ENCODE assay signal across 11 mouse cellular contexts in genomic region chr2:27334816-27335215, GRCm38 (mm10).
A peak's percentile ranks its signal among the peaks of the same experiment; 100 is the strongest.
DNase-seq lines count a peak whose midpoint lies in the region; ATAC-seq and TF ChIP-seq lines count a peak whose summit lies in the region.
"Had no signal": no experiment of that assay in that cellular context is flagged by ENCODE, and none has a peak within 500 bp of the region (broad histone marks: within the 10 kb centered on the region; RNA-seq: fewer than 3 reads in every experiment).

No protein-coding gene starts in this region.

- H3K4me1 ChIP-seq in lung, embryonic 14.5 days (ENCODE audit: insufficient read depth), result no peaks in the 10 kb centered on the region
- peaks cover 10% of the 10 kb centered on the region; the same call in 1 of the 2 replicates for H3K4me1 ChIP-seq in lung, postnatal 0 days (ENCODE audit: insufficient read depth, low read depth, low read length)
- no peaks in the 10 kb centered on the region for H3K4me1 ChIP-seq in forebrain, postnatal 0 days (ENCODE audit: insufficient read depth)

- intact Hi-C loops in heart, postnatal 36 days (cut with DNase I), result no loop called here
- intact Hi-C loops in left cerebral cortex, postnatal 25 days (cut with DNase I), result no loop called here

- H3K9me3 ChIP-seq in lung, embryonic 14.5 days (ENCODE audit: low read depth, low read length), result no peaks in the 10 kb centered on the region
- H3K9me3 ChIP-seq in lung, postnatal 0 days (ENCODE audit: low read length), result no peaks in the 10 kb centered on the region
- no peaks in the 10 kb centered on the region for H3K9me3 ChIP-seq in forebrain, postnatal 0 days (ENCODE audit: low read length)

- no peak overlapping the region for H3K4me3 ChIP-seq in lung, embryonic 14.5 days (ENCODE audit: low read depth, low read length)
- H3K4me3 ChIP-seq in lung, postnatal 0 days (ENCODE audit: low read depth, low read length), result no peak overlapping the region
- no peak overlapping the region for H3K4me3 ChIP-seq in forebrain, postnatal 0 days (ENCODE audit: low read depth, low read length)

- no peak overlapping the region for H3K9ac ChIP-seq in lung, embryonic 14.5 days
- no peak overlapping the region for H3K9ac ChIP-seq in lung, postnatal 0 days (replicated peaks; ENCODE audit: low read depth)
- no peak overlapping the region for H3K9ac ChIP-seq in forebrain, postnatal 0 days

- 0 out of 2 replicates have a peak, but pooled peaks cover 2% of the 10 kb centered on the region for H3K36me3 ChIP-seq in lung, embryonic 14.5 days (ENCODE audit: insufficient read depth)
- H3K36me3 ChIP-seq in lung, postnatal 0 days (ENCODE audit: insufficient read depth, low read length), result no peaks in the 10 kb centered on the region
- peaks cover 3% of the 10 kb centered on the region; the same call in 1 of the 2 replicates for H3K36me3 ChIP-seq in forebrain, postnatal 0 days (ENCODE audit: insufficient read depth)

- DNase-seq in heart, adult 11 months, result peak; percentile 94
- DNase-seq in heart, postnatal 36 days, result no peak
- DNase-seq in lung, embryonic 14.5 days, result peak; percentile 61
- no peak for DNase-seq in lung, postnatal 0 days (ENCODE audit: low spot score)
- DNase-seq in forebrain, postnatal 0 days, result peak; percentile 64
- peak; percentile 23 to 32 for DNase-seq in left cerebral cortex, postnatal 25 days (ENCODE audit: low spot score in 2 of 2)
- DNase-seq in gastrocnemius, postnatal 4 days (ENCODE audit: low spot score in 2 of 2), result no peak
- DNase-seq in embryo, embryonic 10 days (ENCODE audit: low spot score), result no peak

- H3K27ac ChIP-seq in lung, embryonic 14.5 days (ENCODE audit: low read depth), result no peak overlapping the region
- no peak overlapping the region for H3K27ac ChIP-seq in lung, postnatal 0 days (ENCODE audit: low read length)
- no peak overlapping the region for H3K27ac ChIP-seq in forebrain, postnatal 0 days (ENCODE audit: low read depth, low read length)
- H3K27ac ChIP-seq: kidney, postnatal 0 days had no signal

- TF ChIP-seq CTCF in lung, embryonic 14.5 days (IDR thresholded peaks at IDR 0.05; ENCODE audit: low read depth), result no peak
- TF ChIP-seq CTCF in lung, postnatal 0 days (IDR thresholded peaks at IDR 0.05), result no peak
- no peak for TF ChIP-seq CTCF in forebrain, postnatal 0 days (IDR thresholded peaks at IDR 0.05; ENCODE audit: low read depth)

- 71% methylated on average over 4 of the region's 4 CpGs for WGBS in lung, embryonic 14.5 days
- WGBS in lung, postnatal 0 days, result 65% methylated on average over 4 of the region's 4 CpGs
- WGBS in forebrain, postnatal 0 days, result 43% methylated on average over 4 of the region's 4 CpGs

- TF ChIP-seq EP300 in lung, postnatal 0 days (IDR thresholded peaks at IDR 0.05), result no peak

- ATAC-seq in lung, embryonic 14.5 days (ENCODE audit: insufficient read depth), result no peak
- ATAC-seq in lung, postnatal 0 days, result no peak
- peak; percentile 79 for ATAC-seq in forebrain, postnatal 0 days
- ATAC-seq: Patski had no signal

- no peaks in the 10 kb centered on the region for H3K27me3 ChIP-seq in lung, embryonic 14.5 days (ENCODE audit: insufficient read depth, low read length)
- no peaks in the 10 kb centered on the region for H3K27me3 ChIP-seq in lung, postnatal 0 days (replicated peaks; ENCODE audit: insufficient read depth, low read length)
- H3K27me3 ChIP-seq in forebrain, postnatal 0 days (ENCODE audit: insufficient read depth, low read length), result no peaks in the 10 kb centered on the region
- H3K27me3 ChIP-seq: Patski had no signal

- no peak overlapping the region for H3K4me2 ChIP-seq in lung, embryonic 14.5 days
- H3K4me2 ChIP-seq in lung, postnatal 0 days (replicated peaks; ENCODE audit: low read depth, low read length), result no peak overlapping the region
- no peak overlapping the region for H3K4me2 ChIP-seq in forebrain, postnatal 0 days (ENCODE audit: low read depth)
- H3K4me2 ChIP-seq: heart, embryonic 11.5 days had no signal

Comparison
In these comparisons a context has a peak if more than half of its experiments do, and no peak if none do; other contexts are left out.
1. DNase-seq: peak in heart, adult 11 months (single experiment), lung, embryonic 14.5 days (single experiment), forebrain, postnatal 0 days (single experiment) and left cerebral cortex, postnatal 25 days (2 of 2); none in heart, postnatal 36 days (0 of 2), lung, postnatal 0 days (single experiment), gastrocnemius, postnatal 4 days (0 of 2) and embryo, embryonic 10 days (single experiment).